Mouse (Mus musculus) megakaryocyte progenitor cell, adult 5-6 weeks (primary cell): ENCODE results near the gene Cuta. TPM values are rescaled to one million over a fixed set of nuclear protein-coding genes. Genes with fewer than 3 reads are reported as not detected.
"Not testable (repeated sequence)": the region's sequence is repeated elsewhere in the genome, so short reads cannot be mapped to it uniquely, and the experiment has no call there.

Experiments used
- ATAC-seq: replicated peaks from 2 replicates; pipeline ENCODE4 v1.8.0; 2016; ENCODE audit warnings: mild to moderate bottlenecking, moderate TSS enrichment, inconsistent platforms; ENCODE audit not compliant: poor library complexity
- total RNA-seq, 2 experiments: library from RNA; stranded (forward) in 1 of 2; stranded (reverse) in 1 of 2; fragments of 157-497, 149-512 nt in 1 of 2; fragments of 200-1000 nt in 1 of 2; gene quantifications; 2 replicates each; pipeline versions ENCODE4 v1.2.3 to v1.2.4; 2015 to 2017

Cuta gene
- total RNA-seq, 2 experiments from 2014 or later, result 82.9 to 216 TPM

- ATAC-seq, result no peak
These were observed 1.3 kb downstream of the Cuta start for GRCm38 (mm10) chr17:26937883-26938695.

- ATAC-seq, result no peak
These were observed 2.3 kb downstream of the Cuta start for GRCm38 (mm10) chr17:26936921-26937695.

DNA sequence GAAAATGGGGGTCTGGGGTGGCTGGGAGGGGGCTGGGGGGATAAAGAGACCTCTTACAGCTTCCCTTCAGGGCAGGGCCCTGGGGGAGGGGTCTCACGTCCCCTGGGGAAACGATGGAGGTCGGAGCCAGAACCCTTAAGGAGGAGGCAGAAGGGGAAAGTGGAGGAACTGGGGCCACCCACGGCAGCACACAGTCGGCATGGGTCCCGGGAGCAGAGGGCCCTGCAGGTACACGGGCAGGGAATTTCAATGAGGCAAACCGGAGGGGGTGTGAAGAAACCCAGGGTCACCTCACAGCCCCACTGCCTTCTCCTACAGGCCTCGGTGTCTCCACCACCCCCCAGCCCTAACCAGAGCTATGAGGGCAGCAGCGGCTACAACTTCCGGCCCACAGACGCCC lies 2.9 kb downstream of the Cuta start:
- ATAC-seq, result no peak

- ATAC-seq, result no peak
These were observed 4.3 kb downstream of the Cuta start for GRCm38 (mm10) chr17:26935027-26935426.

DNA sequence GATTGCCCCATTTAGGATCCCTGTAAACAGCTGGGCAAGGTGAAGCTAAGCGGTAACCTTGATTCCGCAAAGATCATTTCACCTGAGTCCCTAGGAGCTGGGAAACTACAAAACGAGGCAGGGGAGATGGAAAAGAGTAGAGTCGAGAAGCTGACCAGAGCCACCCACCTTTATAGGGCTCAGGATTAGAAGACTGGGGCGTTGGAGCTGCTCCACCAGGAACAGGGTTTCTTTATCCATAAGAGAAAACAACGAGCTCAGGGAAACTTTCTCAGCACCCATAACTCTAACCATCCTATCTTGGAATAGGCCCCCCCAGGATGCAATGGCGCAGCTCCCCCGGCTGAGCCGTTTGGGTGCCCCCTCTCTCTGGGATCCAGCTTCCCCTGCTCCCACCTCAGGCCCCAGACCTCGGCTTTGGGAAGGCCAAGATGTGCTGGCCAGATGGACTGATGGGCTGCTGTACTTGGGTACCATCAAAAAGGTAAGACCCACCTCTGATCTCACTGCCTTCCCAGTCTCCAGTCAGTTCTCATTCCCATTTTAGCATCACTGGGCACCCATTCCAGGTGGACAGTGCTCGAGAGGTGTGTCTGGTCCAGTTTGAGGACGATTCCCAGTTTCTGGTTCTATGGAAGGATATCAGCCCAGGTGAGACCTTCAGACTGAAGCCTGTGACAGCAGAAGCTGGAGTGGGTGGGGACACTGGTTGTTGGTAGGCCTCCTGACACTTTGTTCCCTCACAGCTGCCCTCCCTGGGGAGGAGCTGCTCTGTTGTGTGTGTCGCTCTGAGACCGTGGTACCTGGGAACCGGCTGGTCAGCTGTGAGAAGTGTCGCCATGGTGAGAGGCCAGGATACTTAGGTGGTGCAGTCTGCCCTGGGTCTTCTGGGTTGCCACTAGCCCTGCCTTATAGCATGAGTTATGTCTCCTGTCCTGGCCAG lies 5.2 kb downstream of the Cuta start:
- ATAC-seq, result no peak

- no peak for ATAC-seq
These were observed 6.0 kb downstream of the Cuta start for GRCm38 (mm10) chr17:26933419-26933818.

- ATAC-seq, result peak; percentile 93
These were observed 6.5 kb downstream of the Cuta start, which contains the start of gene Phf1 for GRCm38 (mm10) chr17:26932839-26933398. Gene Phf1 (plus strand): TSS chr17:26933052.

GRCm38 (mm10) chr17:26931795-26932194 lies 7.6 kb downstream of the Cuta start:
- ATAC-seq, result peak; percentile 42

DNA sequence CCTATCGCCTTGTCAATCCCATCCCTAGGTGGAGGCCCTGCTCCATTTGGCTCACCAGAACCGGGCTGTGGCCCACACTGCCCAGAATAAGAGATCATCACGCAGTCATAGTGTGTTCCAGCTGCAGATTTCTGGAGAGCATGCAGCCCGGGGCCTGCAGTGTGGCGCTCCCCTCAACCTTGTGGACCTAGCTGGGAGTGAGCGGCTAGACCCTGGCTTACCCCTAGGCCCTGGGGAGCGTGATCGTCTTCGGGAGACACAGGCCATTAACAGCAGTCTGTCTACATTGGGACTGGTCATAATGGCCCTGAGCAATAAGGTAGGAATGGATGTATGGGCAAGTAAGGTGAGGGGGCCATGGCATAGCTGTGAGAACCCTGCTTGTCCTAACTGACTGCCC lies 14.0 kb downstream of the Cuta start:
- ATAC-seq, result not testable (repeated sequence)

- not testable (repeated sequence) for ATAC-seq
These were observed 17.0 kb downstream of the Cuta start for GRCm38 (mm10) chr17:26922368-26922767.

GRCm38 (mm10) chr17:26919516-26919915 lies 19.9 kb downstream of the Cuta start:
- not testable (repeated sequence) for ATAC-seq

DNA sequence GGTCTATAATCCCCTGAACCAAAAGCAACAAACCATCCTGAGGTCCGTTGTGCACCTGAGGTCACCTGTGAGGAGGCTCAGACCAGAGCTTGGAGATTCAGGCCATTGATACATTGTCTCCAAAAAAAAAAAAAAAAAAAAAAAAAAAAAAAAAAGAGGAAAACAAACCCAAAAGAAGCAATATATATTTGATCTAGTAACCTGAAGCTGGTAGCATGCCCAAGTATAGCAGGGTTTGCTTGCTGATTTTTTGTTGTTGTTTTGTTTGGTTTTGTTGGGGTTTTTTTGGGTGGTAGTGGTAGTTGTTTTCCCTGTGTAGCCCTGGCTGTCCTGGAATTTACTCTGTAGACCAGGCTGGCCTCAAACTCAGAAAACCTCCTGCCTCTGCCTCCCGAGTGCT lies 21.0 kb downstream of the Cuta start:
- ATAC-seq, result no peak

GRCm38 (mm10) chr17:26917560-26917959 lies 21.8 kb downstream of the Cuta start:
- not testable (repeated sequence) for ATAC-seq

GRCm38 (mm10) chr17:26916711-26917482 lies 22.5 kb downstream of the Cuta start, which contains the start of gene Kifc5b:
Gene Kifc5b (plus strand): TSS chr17:26917091.
- peak; percentile 99 for ATAC-seq

DNA sequence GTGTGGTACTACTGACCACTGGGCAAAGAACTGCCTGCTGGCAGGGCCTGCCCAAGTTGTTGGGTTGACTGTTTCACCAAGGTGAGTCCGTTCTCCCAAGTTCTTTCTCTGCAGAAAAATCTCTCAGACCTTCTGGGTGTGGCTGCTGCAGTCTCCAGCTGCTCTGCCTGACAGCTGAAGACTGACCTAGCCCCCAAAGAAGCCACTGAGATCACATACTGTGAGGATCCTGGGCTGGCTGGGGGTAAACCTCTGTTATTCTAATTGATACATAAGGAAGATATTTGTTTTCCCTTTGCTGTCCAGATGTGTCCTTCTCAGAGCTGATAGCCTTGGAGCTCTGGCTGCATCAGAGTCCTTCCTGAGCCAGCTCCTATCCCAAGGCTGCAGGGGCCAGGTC lies 24.1 kb downstream of the Cuta start:
- ATAC-seq, result no peak

GRCm38 (mm10) chr17:26907506-26907905 lies 31.9 kb downstream of the Cuta start:
- not testable (repeated sequence) for ATAC-seq

DNA sequence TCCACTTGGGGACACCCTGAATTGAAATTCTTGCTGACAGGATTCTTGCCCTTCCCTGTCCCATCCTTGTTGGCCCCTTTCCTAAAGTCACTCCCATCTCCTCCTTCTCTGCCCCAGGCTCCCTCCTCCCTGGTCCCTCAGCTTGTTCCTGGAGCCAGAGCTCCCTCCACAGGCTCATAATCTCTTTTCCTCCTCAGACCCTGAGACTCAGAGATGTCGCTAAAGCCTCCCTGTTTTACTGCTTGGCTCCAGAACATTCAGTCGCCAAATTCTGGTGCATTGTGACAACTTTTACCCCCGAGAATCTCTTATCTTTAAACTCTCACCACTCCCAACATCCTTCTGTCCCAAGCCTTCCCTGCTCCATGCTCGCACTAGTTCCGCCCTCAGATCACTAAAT lies 35.0 kb downstream of the Cuta start:
- ATAC-seq, result no peak

GRCm38 (mm10) chr17:26900916-26901315 lies 38.5 kb downstream of the Cuta start:
- ATAC-seq, result no peak

- ATAC-seq, result peak; percentile 76
These were observed 43.8 kb downstream of the Cuta start for GRCm38 (mm10) chr17:26895578-26895977.

- ATAC-seq, result no peak
These were observed 45.0 kb downstream of the Cuta start for GRCm38 (mm10) chr17:26894342-26894741.
